Mouse (Mus musculus) hindbrain, postnatal 0 days (tissue): ENCODE results near the gene Muc1. TPM values are rescaled to one million over a fixed set of nuclear protein-coding genes. Genes with fewer than 3 reads are reported as not detected.

Experiments used
- ATAC-seq: fragments of 200-750 bp; cut with Nextera tagmentation; 2 replicates; pipeline ENCODE4 v1.8.0; 2017; ENCODE audit warnings: mild to moderate bottlenecking, moderate TSS enrichment, moderate library complexity
- DNase-seq: peaks from one replicate; pipeline ENCODE4 v3.0.0-alpha.2; 2015; ENCODE audit warnings: low spot score
- H3K27ac ChIP-seq: fragments of 300-500 bp; sonication (generic); 2 replicates; pipeline ENCODE4 v1.5.1; 2014; ENCODE audit warnings: mild to moderate bottlenecking
- H3K27me3 ChIP-seq: fragments of 300-500 bp; sonication (generic); 2 replicates; pipeline ENCODE4 v1.6.1; 2014; ENCODE audit warnings: low read length, mixed read lengths; ENCODE audit not compliant: insufficient read depth
- H3K36me3 ChIP-seq: fragments of 300-500 bp; sonication (generic); 2 replicates; pipeline ENCODE4 v1.6.1; 2014; ENCODE audit warnings: low read length, mixed read lengths; ENCODE audit not compliant: insufficient read depth
- H3K4me1 ChIP-seq: fragments of 300-500 bp; sonication (generic); 2 replicates; pipeline ENCODE4 v1.6.1; 2014; ENCODE audit warnings: antibody characterized with exemption, low read length, mixed read lengths; ENCODE audit not compliant: insufficient read depth
- H3K4me2 ChIP-seq: fragments of 300-500 bp; sonication (generic); 2 replicates; pipeline ENCODE4 v1.6.1; 2014; ENCODE audit warnings: low read depth, mild to moderate bottlenecking, low read length, moderate library complexity, mixed read lengths
- H3K4me3 ChIP-seq: fragments of 300-500 bp; sonication (generic); 2 replicates; pipeline ENCODE4 v1.5.1; 2014; ENCODE audit warnings: low read length
- H3K9ac ChIP-seq: fragments of 300-500 bp; sonication (generic); replicated peaks from 2 replicates; pipeline ENCODE4 v1.6.1; 2014; ENCODE audit warnings: mild to moderate bottlenecking, low read length, moderate library complexity, mixed read lengths
- H3K9me3 ChIP-seq: fragments of 300-500 bp; sonication (generic); 2 replicates; pipeline ENCODE4 v1.6.1; 2016; ENCODE audit warnings: low read length, mixed read lengths
- CTCF ChIP-seq: IDR thresholded peaks from 2 replicates; pipeline ENCODE4 v1.5.1; 2016; ENCODE audit warnings: antibody characterized with exemption, control low read depth, low read depth
- WGBS: fragments of 180-500 bp; shearing (Covaris S2); extraction: QIAGEN DNeasy Blood & Tissue Kit; methylation state at CpG from one replicate; pipeline ENCODE4 v1.1.7; 2014; 5-methylcytosine and 5-hydroxymethylcytosine counted together
- polyA plus RNA-seq: library from polyadenylated mRNA; unstranded; fragments of >200 nt; fragmentation: Nextera tagmentation; extraction: Ambion mirVana; gene quantifications from 2 replicates; pipeline ENCODE4 v1.2.1, GENCODE M21; 2015
- total RNA-seq: library from RNA; depleted of rRNA; stranded (reverse); fragments of >200 nt; gene quantifications from 2 replicates; pipeline ENCODE4 v1.2.3, GENCODE M21; 2014

Muc1 gene
- total and polyA plus RNA-seq, 2 experiments from 2014 or later = 1.5 to 1.9 TPM

DNA sequence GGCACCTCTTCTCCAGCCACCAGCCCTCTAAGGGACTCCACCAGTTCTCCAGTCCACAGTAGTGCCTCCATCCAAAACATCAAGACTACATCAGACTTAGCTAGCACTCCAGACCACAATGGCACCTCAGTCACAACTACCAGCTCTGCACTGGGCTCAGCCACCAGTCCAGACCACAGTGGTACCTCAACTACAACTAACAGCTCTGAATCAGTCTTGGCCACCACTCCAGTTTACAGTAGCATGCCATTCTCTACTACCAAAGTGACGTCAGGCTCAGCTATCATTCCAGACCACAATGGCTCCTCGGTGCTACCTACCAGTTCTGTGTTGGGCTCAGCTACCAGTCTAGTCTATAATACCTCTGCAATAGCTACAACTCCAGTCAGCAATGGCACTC, 1.7 kb downstream of the Muc1 start:
- DNase-seq (no peak), ATAC-seq (no peak)
- 96% methylated on average over 2 of the region's 2 CpGs for WGBS
- Histone ChIP-seq H3K4me3 (no peak overlapping the region), H3K9ac (no peak overlapping the region), H3K4me1 (peaks cover 2% of the 10 kb centered on the region; the same call in 1 of the 2 replicates), H3K27me3 (no peaks in the 10 kb centered on the region), H3K27ac (no peak overlapping the region), H3K36me3 (peaks cover 10% of the 10 kb centered on the region), H3K9me3 (no peaks in the 10 kb centered on the region), H3K4me2 (no peak overlapping the region)
- TF ChIP-seq CTCF = no peak

GRCm38 (mm10) chr3:89231345-89231744, 2.5 kb downstream of the Muc1 start:
- no peak overlapping the region for H3K9ac ChIP-seq
- WGBS = 72% methylated on average over 7 of the region's 7 CpGs
- DNase-seq = no peak
- H3K27ac ChIP-seq = no peak overlapping the region
- H3K4me2 ChIP-seq = no peak overlapping the region
- TF ChIP-seq CTCF = no peak
- peaks cover 18% of the 10 kb centered on the region for H3K36me3 ChIP-seq
- H3K4me3 ChIP-seq = no peak overlapping the region
- no peak for ATAC-seq
- no peaks in the 10 kb centered on the region for H3K27me3 ChIP-seq
- no peaks in the 10 kb centered on the region; the same call in 1 of the 2 replicates for H3K4me1 ChIP-seq
- H3K9me3 ChIP-seq = no peaks in the 10 kb centered on the region

- no peak for TF ChIP-seq CTCF
- DNase-seq = no peak
- Histone ChIP-seq H3K27me3 (no peaks in the 10 kb centered on the region), H3K4me2 (no peak overlapping the region), H3K4me1 (no peaks in the 10 kb centered on the region; the same call in 1 of the 2 replicates), H3K4me3 (no peak overlapping the region), H3K27ac (no peak overlapping the region), H3K36me3 (peaks cover 22% of the 10 kb centered on the region), H3K9me3 (no peaks in the 10 kb centered on the region), H3K9ac (no peak overlapping the region)
- WGBS = 69% methylated on average over 16 of the region's 16 CpGs
- no peak for ATAC-seq
Measured at GRCm38 (mm10) chr3:89231772-89232275, 3.0 kb downstream of the Muc1 start.

DNA sequence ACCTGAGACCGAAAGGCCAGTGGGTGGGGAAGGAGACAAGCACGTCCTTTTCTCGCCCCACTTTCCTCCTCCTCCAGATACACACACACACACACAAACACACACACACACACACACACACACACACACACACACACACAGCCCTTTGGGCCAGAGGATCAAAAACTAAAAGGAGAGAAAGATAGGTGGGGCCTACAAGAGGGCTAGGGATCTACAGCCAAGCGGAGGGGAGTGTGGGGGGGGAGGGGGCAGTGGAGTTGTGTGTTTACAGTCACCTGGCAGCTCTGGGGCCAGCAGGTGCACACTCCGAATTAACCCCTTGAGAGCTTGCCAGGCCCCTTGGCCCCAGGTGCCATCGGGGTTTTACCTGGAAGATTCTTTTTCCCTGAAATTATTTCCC, 3.8 kb downstream of the Muc1 start:
- ATAC-seq (no peak), DNase-seq (no peak)
- 81% methylated on average over 6 of the region's 6 CpGs for WGBS
- H3K27me3 ChIP-seq = no peaks in the 10 kb centered on the region
- H3K9ac ChIP-seq = no peak overlapping the region
- no peak overlapping the region for H3K4me2 ChIP-seq
- H3K9me3 ChIP-seq = no peaks in the 10 kb centered on the region
- TF ChIP-seq CTCF = no peak
- no peaks in the 10 kb centered on the region; the same call in 1 of the 2 replicates for H3K4me1 ChIP-seq
- H3K36me3 ChIP-seq = peaks cover 26% of the 10 kb centered on the region
- H3K4me3 ChIP-seq = no peak overlapping the region
- H3K27ac ChIP-seq = no peak overlapping the region

DNA sequence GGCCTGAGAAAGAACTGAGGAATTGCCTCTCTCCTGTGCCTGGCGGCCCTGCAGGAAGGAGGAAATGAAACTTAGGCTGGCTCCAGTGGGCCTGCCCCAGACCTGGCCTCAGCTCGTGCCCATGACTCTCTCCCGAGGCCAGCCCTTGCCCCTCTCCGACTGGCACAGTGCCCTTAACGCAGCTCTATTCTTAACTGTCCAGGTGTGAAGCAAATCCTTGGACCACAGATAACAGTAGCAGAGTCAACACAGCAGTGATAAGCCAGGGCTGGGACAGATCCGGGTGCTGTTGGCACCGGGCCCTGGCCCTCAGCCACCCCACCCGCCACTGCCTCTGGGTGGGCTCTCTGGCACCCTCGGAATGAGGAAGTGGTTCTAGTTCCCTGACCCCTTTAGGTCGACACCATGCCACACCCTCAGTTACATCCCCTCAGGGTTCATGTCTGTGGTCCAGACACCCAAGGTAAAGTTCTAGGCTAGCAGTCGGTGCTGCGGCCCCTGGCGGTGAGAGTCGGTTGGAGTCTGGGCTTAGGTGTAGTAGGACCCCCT, 4.8 kb downstream of the Muc1 start:
- no peak for TF ChIP-seq CTCF
- no peak overlapping the region for H3K4me3 ChIP-seq
- no peak for DNase-seq
- no peak overlapping the region for H3K4me2 ChIP-seq
- WGBS = 75% methylated on average over 14 of the region's 14 CpGs
- H3K9ac ChIP-seq = no peak overlapping the region
- H3K27me3 ChIP-seq = no peaks in the 10 kb centered on the region
- ATAC-seq = no peak
- H3K36me3 ChIP-seq = peaks cover 36% of the 10 kb centered on the region
- H3K27ac ChIP-seq = no peak overlapping the region
- H3K9me3 ChIP-seq = no peaks in the 10 kb centered on the region
- H3K4me1 ChIP-seq = no peaks in the 10 kb centered on the region

- Histone ChIP-seq H3K4me3 (no peak overlapping the region), H3K27me3 (no peaks in the 10 kb centered on the region), H3K27ac (no peak overlapping the region), H3K9me3 (no peaks in the 10 kb centered on the region), H3K4me2 (no peak overlapping the region), H3K9ac (no peak overlapping the region), H3K36me3 (peaks cover 48% of the 10 kb centered on the region), H3K4me1 (no peaks in the 10 kb centered on the region)
- DNase-seq = no peak
- no peak for TF ChIP-seq CTCF
- ATAC-seq = no peak
- WGBS = 89% methylated on average over 10 of the region's 10 CpGs
Measured at GRCm38 (mm10) chr3:89236516-89236915, 7.7 kb downstream of the Muc1 start.

GRCm38 (mm10) chr3:89237682-89238081, 8.8 kb downstream of the Muc1 start:
- Histone ChIP-seq H3K27ac (no peak overlapping the region), H3K4me1 (no peaks in the 10 kb centered on the region), H3K9me3 (no peaks in the 10 kb centered on the region), H3K9ac (no peak overlapping the region), H3K4me3 (no peak overlapping the region), H3K4me2 (no peak overlapping the region), H3K36me3 (peaks cover 57% of the 10 kb centered on the region), H3K27me3 (no peaks in the 10 kb centered on the region)
- no peak for TF ChIP-seq CTCF
- 94% methylated on average over 21 of the region's 21 CpGs for WGBS
- ATAC-seq (no peak), DNase-seq (no peak)
